Mouse (Mus musculus) liver, postnatal 0 days (tissue): ENCODE data around the gene Cep112.

Experiments
- CTCF ChIP-seq: sonication (generic); IDR thresholded peaks from 2 replicates; pipeline ENCODE4 v1.5.1; 2016; ENCODE audit warnings: antibody characterized with exemption, low read depth
- EP300 ChIP-seq: IDR thresholded peaks from 2 replicates; pipeline ENCODE4 v1.6.1; 2016; ENCODE audit warnings: antibody characterized with exemption, low read depth, mild to moderate bottlenecking

GRCm38 (mm10) chr11:108625546-108626232 is 200.7 kb downstream of the Cep112 start:
- TF ChIP-seq CTCF (no peak), EP300 (no peak)
